Comparison of ENCODE assay signal across 8 mouse cellular contexts in genomic region chr12:108208726-108209438, GRCm38 (mm10). TPM values are rescaled to one million over a fixed set of nuclear protein-coding genes. Genes with fewer than 3 reads are reported as not detected.
DNase-seq lines count a peak whose midpoint lies in the region; ATAC-seq and TF ChIP-seq lines count a peak whose summit lies in the region.

No protein-coding gene starts in this region.

- no peak overlapping the region for H3K4me3 ChIP-seq in E14TG2a.4 (replicated peaks; ENCODE audit: low read length)
- no peak overlapping the region for H3K4me3 ChIP-seq in heart, postnatal 0 days (ENCODE audit: low read depth, low read length)
- no peak overlapping the region for H3K4me3 ChIP-seq in lung, adult 2 months (replicated peaks; ENCODE audit: extremely low read depth, low read depth, low read length)

- TF ChIP-seq POLR2A in lung, adult 2 months (IDR thresholded peaks at IDR 0.05; ENCODE audit: borderline replicate concordance, extremely low read depth, low read depth, low read length), result no peak

- H3K4me1 ChIP-seq in E14TG2a.4 (replicated peaks; ENCODE audit: low read depth, low read length), result peaks cover 62% of the 10 kb centered on the region
- peaks cover 25% of the 10 kb centered on the region for H3K4me1 ChIP-seq in heart, postnatal 0 days (ENCODE audit: control insufficient read depth, insufficient read depth)
- H3K4me1 ChIP-seq in lung, adult 2 months (ENCODE audit: control insufficient read depth, insufficient read depth, low read length), result peaks cover 3% of the 10 kb centered on the region

- no peak overlapping the region for H3K4me2 ChIP-seq in heart, postnatal 0 days (ENCODE audit: low read depth, low read length)

- TF ChIP-seq CTCF in E14TG2a.4 (conservative IDR thresholded peaks at IDR 0.05; ENCODE audit: low read length), result peak; percentile 92
- peak; percentile 84 for TF ChIP-seq CTCF in heart, postnatal 0 days (IDR thresholded peaks at IDR 0.05; ENCODE audit: low read depth)
- peak; percentile 82 for TF ChIP-seq CTCF in lung, adult 2 months (IDR thresholded peaks at IDR 0.05; ENCODE audit: insufficient read depth, low read length)

- no peaks in the 10 kb centered on the region for H3K9me3 ChIP-seq in E14TG2a.4 (ENCODE audit: low read length)
- no peaks in the 10 kb centered on the region for H3K9me3 ChIP-seq in heart, postnatal 0 days (replicated peaks; ENCODE audit: control insufficient read depth, low read length)

- peak; percentile 59; the same call in 1 of the 2 replicates for ATAC-seq in heart, postnatal 0 days (ENCODE audit: insufficient read depth, low read depth)

- H3K9ac ChIP-seq in heart, postnatal 0 days (replicated peaks; ENCODE audit: low read depth, low read length), result no peak overlapping the region

- H3K27me3 ChIP-seq in E14TG2a.4 (ENCODE audit: insufficient read depth, low read length), result no peaks in the 10 kb centered on the region
- no peaks in the 10 kb centered on the region for H3K27me3 ChIP-seq in heart, postnatal 0 days (ENCODE audit: control insufficient read depth, insufficient read depth, low read length)

- peaks cover 37% of the 10 kb centered on the region for H3K36me3 ChIP-seq in E14TG2a.4 (ENCODE audit: insufficient read depth, low read length)
- H3K36me3 ChIP-seq in heart, postnatal 0 days (replicated peaks; ENCODE audit: control insufficient read depth, insufficient read depth, low read length), result peaks cover 23% of the 10 kb centered on the region

- DNase-seq in adrenal gland, postnatal 36 days, result peak; percentile 73 to 81
- peak; percentile 56 for DNase-seq in fibroblast of lung, adult 2 months (ENCODE audit: low read depth)
- DNase-seq in heart, postnatal 0 days (ENCODE audit: low spot score), result peak; percentile 51
- peak; percentile 65 to 88 for DNase-seq in kidney, postnatal 36 days
- DNase-seq in lung, adult 2 months, result peak; percentile 73
- peak; percentile 40 for DNase-seq in ovary, adult 18-20 months (ENCODE audit: low spot score)
- DNase-seq in thymus, postnatal 4 days, result peak; percentile 76

- no peak overlapping the region for H3K27ac ChIP-seq in heart, postnatal 0 days (ENCODE audit: low read depth)

- no peak for TF ChIP-seq EP300 in heart, postnatal 0 days (IDR thresholded peaks at IDR 0.05; ENCODE audit: low read depth)

- WGBS in heart, postnatal 0 days, result 20% methylated on average over 13 of the region's 13 CpGs
- 24% methylated on average over 13 of the region's 13 CpGs for WGBS in lung, adult 2 months

RNA-seq across cellular contexts. Expression of gene Ccnk, which starts 29.5 kb away (rescaled TPM):
- 10 to 100 TPM; 26.6 to 32.9 TPM for total RNA-seq in adrenal gland, postnatal 36 days (2021)
- total RNA-seq in heart, postnatal 0 days (2014; rRNA removed; ENCODE audit: low replicate concordance), result 4.3 and 8.2 TPM in 2 replicates
- 1.5 and 1.7 TPM in 2 replicates for polyA plus RNA-seq in heart, postnatal 0 days (2015; fragmentation: Nextera tagmentation; extraction: Ambion mirVana)
- polyA plus RNA-seq in lung, adult 2 months (2012; rRNA removed), result 11.1 and 15.8 TPM in 2 replicates

RNA-seq across cellular contexts. Expression of gene Setd3, which starts 29.8 kb away (rescaled TPM):
- 100 to 1,000 TPM; 108 to 126 TPM for total RNA-seq in adrenal gland, postnatal 36 days (2021)
- 54.8 and 61.3 TPM in 2 replicates for total RNA-seq in heart, postnatal 0 days (2014; rRNA removed; ENCODE audit: low replicate concordance)
- 54.5 and 56.2 TPM in 2 replicates for polyA plus RNA-seq in heart, postnatal 0 days (2015; fragmentation: Nextera tagmentation; extraction: Ambion mirVana)
- polyA plus RNA-seq in lung, adult 2 months (2012; rRNA removed), result 19.8 and 28.4 TPM in 2 replicates
